Mouse (Mus musculus) thymus, postnatal 4 days (tissue): Measurements from ENCODE around the gene Clrn3.
"Not testable (repeated sequence)": the region's sequence is repeated elsewhere in the genome, so short reads cannot be mapped to it uniquely, and the experiment has no call there.

Experiments used
- DNase-seq: peaks from one replicate; pipeline ENCODE4 v3.0.0; 2021

Clrn3 gene

DNA sequence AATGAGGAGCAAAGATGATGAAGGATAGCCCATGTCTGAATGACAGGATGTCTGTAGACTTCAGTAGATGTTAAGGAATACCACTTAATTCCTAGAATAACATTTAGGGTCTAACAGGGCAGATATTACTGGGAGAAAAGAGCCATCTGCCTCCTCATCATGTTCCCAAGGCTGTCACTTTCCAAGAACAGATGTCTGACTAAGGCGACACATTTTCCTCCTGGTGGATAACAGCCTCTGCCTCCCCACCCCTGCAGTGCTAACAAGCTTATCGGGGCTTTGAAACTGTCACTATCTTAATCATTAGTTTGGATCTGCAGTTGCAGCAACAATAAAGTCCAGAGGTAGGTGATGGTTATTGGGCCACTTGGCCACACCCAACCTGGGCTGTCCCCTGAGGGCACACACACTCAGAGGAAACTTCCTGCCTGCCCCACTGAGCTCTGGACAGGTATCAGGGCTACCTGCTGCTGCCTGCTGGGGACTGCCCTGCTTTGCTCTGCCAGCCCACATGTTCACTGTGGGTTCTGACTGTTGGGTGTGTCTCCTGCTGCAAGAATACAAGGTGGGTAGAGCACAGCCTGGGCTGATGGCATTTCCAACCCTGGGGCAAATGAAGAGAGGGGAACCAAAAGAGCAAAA, 6.2 kb upstream of the Clrn3 start:
- no peak for DNase-seq

GRCm38 (mm10) chr7:135529068-135529467, 614 bp upstream of the Clrn3 start:
- DNase-seq, result no peak

DNA sequence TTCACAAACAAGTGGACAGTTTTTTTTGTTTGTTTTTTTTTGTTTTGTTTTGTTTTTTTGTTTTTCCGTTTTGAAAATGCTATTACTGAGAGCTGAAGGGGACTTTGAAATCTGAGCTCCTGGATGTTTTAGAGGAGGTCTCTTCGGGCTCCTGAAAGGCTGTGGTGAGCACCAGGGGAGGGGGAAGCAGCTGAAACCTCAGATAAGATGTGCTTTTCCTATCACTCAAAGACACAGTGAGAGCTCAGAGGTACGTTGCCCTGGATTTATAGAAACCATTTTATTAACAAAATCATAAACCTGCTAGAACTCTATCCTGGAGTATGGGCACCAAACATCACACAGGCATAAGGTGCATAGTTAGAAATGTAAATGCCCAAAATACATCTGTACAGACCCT, 1.3 kb downstream of the Clrn3 start:
- no peak for DNase-seq

DNA sequence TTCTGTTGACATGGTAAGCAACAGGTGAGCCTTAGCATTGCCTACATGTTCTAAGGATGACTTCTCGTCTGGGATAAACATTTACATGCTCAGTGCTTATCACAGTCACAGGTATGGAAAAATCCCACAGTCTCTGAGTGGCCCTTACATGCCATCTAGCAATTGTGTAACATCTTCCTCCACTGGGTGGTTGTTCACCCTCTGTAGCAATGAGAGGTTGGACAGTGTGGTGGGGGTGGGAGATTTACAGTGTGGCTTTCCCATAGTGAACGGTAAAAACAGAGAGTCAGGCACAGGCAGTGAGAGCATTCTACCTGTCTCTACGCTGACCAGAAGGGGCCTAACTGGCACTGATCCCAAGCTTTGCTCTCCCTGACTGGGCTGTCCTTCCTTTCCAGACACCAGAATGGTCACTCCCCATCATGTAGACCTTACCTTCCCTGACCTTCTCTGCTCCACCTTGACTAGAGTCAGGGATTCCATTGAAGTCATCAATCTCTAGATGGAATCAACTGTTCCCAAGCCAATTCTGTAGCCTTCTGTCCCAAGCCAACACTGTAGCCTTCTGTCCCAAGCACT, 1.8 kb downstream of the Clrn3 start:
- DNase-seq, result no peak

- DNase-seq, result no peak
Observed at GRCm38 (mm10) chr7:135524424-135524967, 4.0 kb downstream of the Clrn3 start.

GRCm38 (mm10) chr7:135523981-135524380, 4.5 kb downstream of the Clrn3 start:
- no peak for DNase-seq

GRCm38 (mm10) chr7:135521755-135522512, 6.5 kb downstream of the Clrn3 start:
- no peak for DNase-seq

DNA sequence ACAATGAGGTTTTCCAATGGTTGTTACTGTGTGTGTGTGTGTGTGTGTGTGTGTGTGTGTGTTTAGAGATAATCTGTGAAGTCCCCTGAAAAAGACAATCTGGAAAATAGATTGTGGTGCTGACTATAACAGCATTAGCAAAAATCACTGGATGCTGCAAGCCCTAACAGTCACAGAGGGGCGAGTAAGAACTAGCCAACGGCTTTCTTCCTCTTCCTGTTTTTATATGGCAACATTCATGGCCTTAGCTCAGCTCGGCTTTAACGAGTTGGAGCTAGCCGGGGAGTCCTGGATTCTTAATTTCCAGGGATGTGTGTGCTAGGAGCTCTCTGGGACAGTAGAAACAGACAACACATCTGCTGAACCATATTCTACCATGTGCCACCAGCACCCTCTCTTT, 8.2 kb downstream of the Clrn3 start:
- DNase-seq, result no peak

DNA sequence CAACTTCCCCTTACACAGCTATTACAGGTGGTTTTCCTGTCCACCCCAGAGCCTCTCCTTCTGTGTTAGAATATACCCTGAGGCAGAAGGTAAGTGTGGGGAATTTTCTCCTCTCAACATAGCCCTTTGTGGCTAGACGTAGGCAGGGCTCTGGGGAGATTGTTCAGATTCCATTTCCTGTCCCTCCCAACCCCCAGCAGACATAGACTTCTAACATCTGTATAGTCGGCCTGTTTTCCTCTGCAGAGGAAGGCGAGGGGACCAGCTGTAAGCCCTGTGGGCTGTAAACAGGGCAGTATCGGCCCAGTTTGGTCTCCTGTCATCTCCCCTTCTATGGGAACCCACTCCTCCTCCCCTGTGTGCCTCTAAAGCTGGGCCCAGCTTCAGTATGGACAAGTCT, 11.3 kb downstream of the Clrn3 start:
- peak; percentile 26 for DNase-seq

GRCm38 (mm10) chr7:135511723-135512122, 16.7 kb downstream of the Clrn3 start:
- no peak for DNase-seq

- DNase-seq, result no peak
Observed at GRCm38 (mm10) chr7:135510431-135510830, 18.0 kb downstream of the Clrn3 start.

DNA sequence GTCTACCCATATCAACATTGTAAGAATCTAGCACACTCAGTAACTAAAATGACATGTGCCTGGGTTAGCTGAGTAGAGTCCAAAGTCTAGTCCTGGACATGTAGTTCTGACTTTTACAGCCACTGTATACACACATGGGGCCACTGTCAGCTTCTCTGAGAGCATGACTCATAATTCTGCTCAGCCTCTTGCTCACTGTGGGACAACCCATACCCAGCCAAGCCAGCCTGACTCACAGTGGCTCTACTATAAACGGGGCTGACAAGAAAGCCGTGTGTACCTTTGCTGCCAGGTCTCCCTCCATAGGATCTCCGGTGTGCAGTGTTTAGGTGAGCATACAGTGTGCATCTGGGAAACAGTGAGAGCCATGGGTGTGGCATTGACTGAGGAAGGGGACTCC, 19.2 kb downstream of the Clrn3 start:
- no peak for DNase-seq

DNA sequence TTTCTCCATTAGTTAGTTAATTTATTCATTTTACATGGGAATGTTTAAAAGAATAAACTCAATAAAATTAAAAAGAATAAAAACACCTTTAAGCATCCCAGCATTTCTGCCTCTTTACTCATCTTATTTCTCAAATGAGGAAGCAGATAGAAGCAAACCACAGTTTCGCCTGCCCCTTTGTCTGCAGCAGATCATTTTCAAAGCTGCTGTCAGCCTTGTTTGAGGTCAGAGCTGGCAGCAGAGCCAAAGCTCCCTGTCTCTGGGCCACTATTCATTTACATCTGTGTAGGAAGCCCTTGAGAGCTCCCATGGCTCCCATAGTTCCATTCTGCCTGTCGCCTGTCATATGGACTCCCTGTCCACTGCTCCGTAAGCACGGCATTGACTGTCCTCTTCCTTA, 19.9 kb downstream of the Clrn3 start:
- no peak for DNase-seq

- not testable (repeated sequence) for DNase-seq
Observed at GRCm38 (mm10) chr7:135506506-135506905, 21.9 kb downstream of the Clrn3 start.

- no peak for DNase-seq
Observed at GRCm38 (mm10) chr7:135499403-135499802, 29.1 kb downstream of the Clrn3 start.

GRCm38 (mm10) chr7:135498565-135499186, 29.8 kb downstream of the Clrn3 start:
- no peak for DNase-seq

DNA sequence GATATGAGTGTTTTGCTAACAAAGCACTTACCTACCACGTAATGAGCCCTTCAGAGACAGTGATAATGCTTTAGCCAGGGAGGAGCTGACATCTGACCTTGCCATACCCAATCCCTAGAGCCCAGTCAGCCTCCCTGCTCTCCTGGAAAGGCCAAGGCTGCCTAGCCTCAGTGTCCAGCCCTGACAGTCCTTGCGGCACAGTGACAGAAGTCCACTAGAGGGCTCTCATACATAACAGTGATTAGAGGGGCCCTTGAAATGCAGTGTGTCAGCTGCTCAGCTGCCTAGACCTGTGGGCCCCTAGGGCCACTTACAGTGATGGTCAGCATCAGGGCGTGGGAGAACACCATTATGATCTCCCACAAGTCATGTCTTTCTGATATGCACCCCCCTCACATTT, 33.2 kb downstream of the Clrn3 start:
- no peak for DNase-seq

- no peak for DNase-seq
Observed at GRCm38 (mm10) chr7:135490500-135490886, 38.0 kb downstream of the Clrn3 start.

DNA sequence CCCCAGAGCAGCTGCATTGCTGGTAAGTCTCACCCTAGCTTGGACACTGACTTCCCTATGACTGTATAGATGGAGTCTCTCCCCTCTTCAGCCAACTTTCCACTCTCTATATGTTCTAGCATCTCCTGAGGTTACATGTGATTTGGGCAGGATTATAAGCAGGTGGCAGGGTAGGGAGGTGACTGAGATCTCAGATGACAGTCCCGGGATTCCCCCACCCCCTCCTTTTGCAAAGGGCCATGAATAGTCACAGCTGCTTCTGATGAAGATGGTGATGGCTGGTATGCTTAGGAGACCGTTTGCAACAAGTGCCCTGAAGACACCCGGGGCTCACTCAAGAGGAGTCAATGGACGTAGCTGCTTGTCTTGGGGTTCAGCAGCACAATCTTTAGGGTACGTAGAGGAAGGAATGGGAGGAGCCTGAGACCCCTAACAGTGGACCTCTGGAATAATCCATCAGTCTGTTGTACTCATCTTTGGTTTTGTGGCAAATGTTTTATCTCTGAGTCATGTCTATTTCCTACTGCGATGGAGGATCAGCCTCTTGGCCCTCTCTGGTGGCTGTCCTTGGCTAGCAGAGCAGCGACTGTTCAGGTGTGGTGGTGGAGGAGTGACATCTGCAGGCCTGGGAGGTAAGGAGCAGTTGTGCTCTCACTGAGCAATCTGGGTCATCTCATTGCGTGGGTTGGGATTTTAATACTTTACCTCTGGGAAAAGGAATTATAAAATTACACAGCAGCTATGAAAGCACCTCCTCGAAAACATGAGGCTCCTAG, 38.5 kb downstream of the Clrn3 start:
- DNase-seq, result no peak

- peak; percentile 76 for DNase-seq
Observed at GRCm38 (mm10) chr7:135488214-135488810, 40.1 kb downstream of the Clrn3 start.

- peak; percentile 83 for DNase-seq
Observed at GRCm38 (mm10) chr7:135487423-135487822, 41.0 kb downstream of the Clrn3 start.

DNA sequence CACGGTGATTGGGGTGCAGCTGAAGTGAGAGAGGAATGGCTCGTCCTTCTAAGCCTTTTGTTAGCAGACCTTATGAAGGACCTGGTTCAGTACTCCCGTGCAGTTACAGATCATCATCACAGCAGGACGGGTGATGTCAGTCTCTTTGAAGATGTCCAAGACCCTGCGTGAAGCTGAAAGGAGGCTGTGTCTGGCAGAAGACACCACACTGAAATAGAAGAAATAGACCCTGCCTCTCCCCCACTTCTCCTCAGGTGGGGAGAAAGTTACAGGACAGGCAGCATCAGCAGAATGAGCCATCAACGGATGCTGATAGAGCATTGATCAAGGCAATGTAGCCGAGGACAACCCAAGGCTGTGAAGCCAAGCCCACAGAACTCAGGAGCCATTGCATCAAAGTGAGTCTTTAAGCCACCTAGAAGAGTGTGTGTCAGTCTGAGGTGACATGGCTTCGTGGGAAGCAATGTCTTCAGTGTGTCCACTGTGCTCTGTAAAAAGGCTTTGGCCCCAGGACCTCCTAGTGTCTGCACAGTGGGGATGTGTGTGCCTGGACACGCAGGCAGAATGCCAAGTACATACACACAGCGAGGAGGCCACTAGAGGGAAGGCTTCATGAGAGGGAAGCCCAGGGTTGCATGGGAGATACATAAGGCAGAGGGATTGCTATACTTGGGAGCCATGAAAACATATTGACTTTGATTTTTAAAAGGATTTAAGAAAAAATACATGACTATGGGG, 41.6 kb downstream of the Clrn3 start:
- DNase-seq, result no peak
